Mouse (Mus musculus): ENCODE measurements around the gene S1pr4. TPM values are rescaled to one million over a fixed set of nuclear protein-coding genes. Genes with fewer than 3 reads are reported as not detected.

Gene S1pr4
- polyA plus RNA-seq, 1 experiment, result not detected

GRCm38 (mm10) chr10:81450140-81450539 lies 49.8 kb downstream of the S1pr4 start:
- no peak overlapping the region for H3K27ac ChIP-seq (ENCODE audit: insufficient read depth, low read depth, low read length)
- H3K4me3 ChIP-seq (ENCODE audit: insufficient read depth, low read depth, low read length), result no peak overlapping the region
- no peak for TF ChIP-seq POLR2A (IDR thresholded peaks at IDR 0.05; ENCODE audit: insufficient read depth, low read depth, low read length)
- peak; percentile 91 for TF ChIP-seq CTCF (IDR thresholded peaks at IDR 0.05; ENCODE audit: insufficient read depth, low read depth, low read length)
- peaks cover 12% of the 10 kb centered on the region for H3K4me1 ChIP-seq (ENCODE audit: control insufficient read depth, insufficient read depth, low read length)
- WGBS, result 1% methylated on average over 7 of the region's 7 CpGs

Other genes with a start within 250 kb of the S1pr4 start
- gene Matk, start 247.2 kb downstream of the S1pr4 start, polyA plus RNA-seq (2012; ENCODE audit: insufficient read depth, insufficient read length, low replicate concordance, missing spikeins), result not detected in 2 replicates
- gene Mrpl54, start 233.2 kb downstream of the S1pr4 start, polyA plus RNA-seq (2012; ENCODE audit: insufficient read depth, insufficient read length, low replicate concordance, missing spikeins), result not detected in 2 replicates
- not detected in 2 replicates for gene Apba3, start 233.2 kb downstream of the S1pr4 start, polyA plus RNA-seq (2012; ENCODE audit: insufficient read depth, insufficient read length, low replicate concordance, missing spikeins)
- gene Tjp3, start 208.6 kb downstream of the S1pr4 start, polyA plus RNA-seq (2012; ENCODE audit: insufficient read depth, insufficient read length, low replicate concordance, missing spikeins), result not detected in 2 replicates
- gene Pip5k1c, start 207.2 kb downstream of the S1pr4 start, polyA plus RNA-seq (2012; ENCODE audit: insufficient read depth, insufficient read length, low replicate concordance, missing spikeins), result 935 TPM in 1 of 2 replicates, not detected in the other
- not detected in 2 replicates for gene Cactin, start 179.0 kb downstream of the S1pr4 start, polyA plus RNA-seq (2012; ENCODE audit: insufficient read depth, insufficient read length, low replicate concordance, missing spikeins)
- not detected in 2 replicates for gene Tbxa2r, start 171.4 kb downstream of the S1pr4 start, polyA plus RNA-seq (2012; ENCODE audit: insufficient read depth, insufficient read length, low replicate concordance, missing spikeins)
- not detected in 2 replicates for gene Gipc3, start 156.9 kb downstream of the S1pr4 start, polyA plus RNA-seq (2012; ENCODE audit: insufficient read depth, insufficient read length, low replicate concordance, missing spikeins)
- not detected in 2 replicates for gene Hmg20b, start 149.7 kb downstream of the S1pr4 start, polyA plus RNA-seq (2012; ENCODE audit: insufficient read depth, insufficient read length, low replicate concordance, missing spikeins)
- gene Mfsd12, start 142.6 kb downstream of the S1pr4 start, polyA plus RNA-seq (2012; ENCODE audit: insufficient read depth, insufficient read length, low replicate concordance, missing spikeins), result not detected in 2 replicates
- gene 4930404N11Rik, start 134.3 kb downstream of the S1pr4 start, polyA plus RNA-seq (2012; ENCODE audit: insufficient read depth, insufficient read length, low replicate concordance, missing spikeins), result not detected in 2 replicates
- not detected in 2 replicates for gene Fzr1, start 121.6 kb downstream of the S1pr4 start, polyA plus RNA-seq (2012; ENCODE audit: insufficient read depth, insufficient read length, low replicate concordance, missing spikeins)
- not detected in 2 replicates for gene Dohh, start 115.7 kb downstream of the S1pr4 start, polyA plus RNA-seq (2012; ENCODE audit: insufficient read depth, insufficient read length, low replicate concordance, missing spikeins)
- not detected in 2 replicates for gene Gm48551, start 115.7 kb downstream of the S1pr4 start, polyA plus RNA-seq (2012; ENCODE audit: insufficient read depth, insufficient read length, low replicate concordance, missing spikeins)
- not detected in 2 replicates for gene Gm48552, start 111.1 kb downstream of the S1pr4 start, polyA plus RNA-seq (2012; ENCODE audit: insufficient read depth, insufficient read length, low replicate concordance, missing spikeins)
- gene Smim24, start 107.1 kb downstream of the S1pr4 start, polyA plus RNA-seq (2012; ENCODE audit: insufficient read depth, insufficient read length, low replicate concordance, missing spikeins), result not detected in 2 replicates
- not detected in 2 replicates for gene Nfic, start 44.5 kb downstream of the S1pr4 start, polyA plus RNA-seq (2012; ENCODE audit: insufficient read depth, insufficient read length, low replicate concordance, missing spikeins)
- not detected in 2 replicates for gene Celf5, start 17.4 kb downstream of the S1pr4 start, polyA plus RNA-seq (2012; ENCODE audit: insufficient read depth, insufficient read length, low replicate concordance, missing spikeins)
- gene Ncln, start 3.7 kb downstream of the S1pr4 start, polyA plus RNA-seq (2012; ENCODE audit: insufficient read depth, insufficient read length, low replicate concordance, missing spikeins), result 181 TPM in 1 of 2 replicates, not detected in the other
- not detected in 2 replicates for gene Gna15, start 24.1 kb upstream of the S1pr4 start, polyA plus RNA-seq (2012; ENCODE audit: insufficient read depth, insufficient read length, low replicate concordance, missing spikeins)
- gene Gna11, start 45.1 kb upstream of the S1pr4 start, polyA plus RNA-seq (2012; ENCODE audit: insufficient read depth, insufficient read length, low replicate concordance, missing spikeins), result not detected in 2 replicates
- 1,500 TPM in 1 of 2 replicates, not detected in the other for gene Aes, start 59.4 kb upstream of the S1pr4 start, polyA plus RNA-seq (2012; ENCODE audit: insufficient read depth, insufficient read length, low replicate concordance, missing spikeins)
- not detected in 2 replicates for gene Tle2, start 74.4 kb upstream of the S1pr4 start, polyA plus RNA-seq (2012; ENCODE audit: insufficient read depth, insufficient read length, low replicate concordance, missing spikeins)
- gene Tle6, start 100.9 kb upstream of the S1pr4 start, polyA plus RNA-seq (2012; ENCODE audit: insufficient read depth, insufficient read length, low replicate concordance, missing spikeins), result not detected in 2 replicates
- not detected in 2 replicates for gene BC025920, start 106.1 kb upstream of the S1pr4 start, polyA plus RNA-seq (2012; ENCODE audit: insufficient read depth, insufficient read length, low replicate concordance, missing spikeins)
- gene Sirt6, start 127.7 kb upstream of the S1pr4 start, polyA plus RNA-seq (2012; ENCODE audit: insufficient read depth, insufficient read length, low replicate concordance, missing spikeins), result not detected in 2 replicates
- gene Ankrd24, start 128.4 kb upstream of the S1pr4 start, polyA plus RNA-seq (2012; ENCODE audit: insufficient read depth, insufficient read length, low replicate concordance, missing spikeins), result not detected in 2 replicates
- not detected in 2 replicates for gene Gm10778, start 148.9 kb upstream of the S1pr4 start, polyA plus RNA-seq (2012; ENCODE audit: insufficient read depth, insufficient read length, low replicate concordance, missing spikeins)
- gene Zfp433, start 204.7 kb upstream of the S1pr4 start, polyA plus RNA-seq (2012; ENCODE audit: insufficient read depth, insufficient read length, low replicate concordance, missing spikeins), result not detected in 2 replicates